Mouse (Mus musculus) neural tube, embryonic 12.5 days (tissue): Measurements from ENCODE around the gene Spib. TPM values are rescaled to one million over a fixed set of nuclear protein-coding genes. Genes with fewer than 3 reads are reported as not detected.

Experiments used
- ATAC-seq: fragments of 200-750 bp; cut with Nextera tagmentation; 2 replicates; pipeline ENCODE4 v1.8.0; 2017; ENCODE audit warnings: low read depth, mild to moderate bottlenecking, moderate TSS enrichment, moderate library complexity; ENCODE audit not compliant: low FRiP score
- H3K27ac ChIP-seq: fragments of 300-500 bp; sonication (generic); 2 replicates; pipeline ENCODE4 v1.5.1; 2016
- H3K27me3 ChIP-seq: fragments of 300-500 bp; sonication (generic); replicated peaks from 2 replicates; pipeline ENCODE4 v1.6.1; 2016; ENCODE audit warnings: mild to moderate bottlenecking
- H3K36me3 ChIP-seq: fragments of 300-500 bp; sonication (generic); 2 replicates; pipeline ENCODE4 v1.6.1; 2016; ENCODE audit warnings: mild to moderate bottlenecking
- H3K4me1 ChIP-seq: fragments of 300-500 bp; sonication (generic); 2 replicates; pipeline ENCODE4 v1.6.1; 2016
- H3K4me2 ChIP-seq: fragments of 300-500 bp; sonication (generic); replicated peaks from 2 replicates; pipeline ENCODE4 v1.6.1; 2016; ENCODE audit warnings: mild to moderate bottlenecking
- H3K4me3 ChIP-seq: fragments of 300-500 bp; sonication (generic); 2 replicates; pipeline ENCODE4 v1.5.1; 2016
- H3K9ac ChIP-seq: fragments of 300-500 bp; sonication (generic); 2 replicates; pipeline ENCODE4 v1.6.1; 2016; ENCODE audit warnings: mild to moderate bottlenecking
- H3K9me3 ChIP-seq: fragments of 300-500 bp; sonication (generic); 2 replicates; pipeline ENCODE4 v1.6.1; 2016; ENCODE audit warnings: mild to moderate bottlenecking
- WGBS: fragments of 180-500 bp; shearing (Covaris S2); methylation state at CpG from one replicate; pipeline ENCODE4 v1.1.7; 2016; 5-methylcytosine and 5-hydroxymethylcytosine counted together
- polyA plus RNA-seq: library from polyadenylated mRNA; unstranded; fragments of >200 nt; fragmentation: Nextera tagmentation; extraction: Ambion mirVana; gene quantifications from 2 replicates; pipeline ENCODE4 v1.2.1, GENCODE M21; 2016

The Spib gene
- polyA plus RNA-seq, 1 experiment from 2014 or later: not detected

DNA sequence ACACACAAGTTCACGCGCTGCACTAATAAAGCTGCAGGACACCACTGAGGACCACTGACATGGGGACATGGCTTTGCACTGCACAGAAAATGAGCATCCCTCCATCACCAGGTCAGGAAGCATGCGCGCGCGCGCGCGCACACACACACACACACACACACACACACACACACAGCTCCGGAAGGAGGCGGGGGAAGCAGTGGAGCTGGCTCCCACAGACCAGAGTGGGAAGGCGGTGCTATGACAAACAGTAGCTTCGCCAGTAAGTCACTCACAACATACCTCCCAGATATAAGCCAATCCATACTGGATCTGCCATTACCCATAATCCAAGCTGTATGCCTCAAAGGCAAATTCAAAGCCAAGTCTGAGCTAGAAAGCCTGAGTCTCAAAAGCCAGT lies 15.2 kb upstream of the Spib start:
- no peak for ATAC-seq
- 98% methylated on average over 13 of the region's 13 CpGs for WGBS
- Histone ChIP-seq H3K27me3 (no peaks in the 10 kb centered on the region), H3K4me3 (no peak overlapping the region), H3K27ac (no peak overlapping the region), H3K36me3 (peaks cover 42% of the 10 kb centered on the region), H3K9ac (no peak overlapping the region), H3K4me1 (peaks cover 13% of the 10 kb centered on the region), H3K9me3 (0 out of 2 replicates have a peak, but pooled peaks cover 6% of the 10 kb centered on the region), H3K4me2 (peak overlapping the region; percentile 92)

DNA sequence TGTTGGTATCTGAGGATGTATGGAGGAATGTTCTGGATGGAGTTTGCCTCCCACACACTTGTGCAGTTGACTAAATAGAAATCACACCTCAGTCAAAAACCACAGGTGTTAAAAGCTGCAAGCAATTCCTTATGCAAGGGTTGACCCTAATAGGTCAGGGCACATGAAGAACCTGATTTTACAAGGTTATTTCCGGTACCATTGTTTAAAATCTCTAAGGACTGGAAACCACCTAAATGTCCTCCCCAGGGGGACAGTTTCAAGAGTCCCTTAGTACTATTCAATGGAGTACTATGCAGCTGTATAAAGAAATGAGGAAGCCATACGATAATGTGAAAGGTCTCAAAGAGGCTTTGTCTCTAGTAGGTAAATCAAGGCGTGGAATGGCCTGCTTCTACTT lies 14.4 kb upstream of the Spib start:
- 0 out of 2 replicates have a peak, but pooled peaks cover 6% of the 10 kb centered on the region for H3K9me3 ChIP-seq
- no peak overlapping the region for H3K4me2 ChIP-seq
- H3K4me1 ChIP-seq: peaks cover 13% of the 10 kb centered on the region
- H3K4me3 ChIP-seq: no peak overlapping the region
- H3K27ac ChIP-seq: no peak overlapping the region
- H3K9ac ChIP-seq: no peak overlapping the region
- H3K36me3 ChIP-seq: peaks cover 42% of the 10 kb centered on the region
- ATAC-seq: no peak
- 96% methylated on average over 3 of the region's 3 CpGs for WGBS
- H3K27me3 ChIP-seq: no peaks in the 10 kb centered on the region

DNA sequence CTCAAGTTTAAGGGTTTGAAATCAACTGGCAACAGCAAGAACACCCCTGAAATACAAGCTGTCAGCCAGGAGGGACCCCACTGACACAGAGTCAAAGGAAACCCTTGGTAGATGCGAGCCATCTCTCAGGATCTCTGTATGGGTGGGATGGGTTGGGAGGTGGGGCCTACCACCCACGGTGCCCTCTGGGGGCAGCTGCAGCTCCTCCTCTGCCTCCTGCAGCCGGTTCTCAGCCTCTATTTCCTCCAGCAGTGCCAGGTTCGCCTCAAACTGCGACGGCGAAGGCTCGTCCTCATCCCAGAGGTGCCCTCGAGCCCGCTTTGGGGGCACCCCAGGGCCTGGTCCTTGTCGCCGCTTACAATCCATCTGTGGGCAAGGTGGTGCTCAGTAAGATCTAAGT lies 11.2 kb upstream of the Spib start:
- H3K27me3 ChIP-seq: no peaks in the 10 kb centered on the region
- no peak overlapping the region for H3K4me3 ChIP-seq
- WGBS: 83% methylated on average over 12 of the region's 12 CpGs
- H3K27ac ChIP-seq: no peak overlapping the region
- H3K4me1 ChIP-seq: peaks cover 8% of the 10 kb centered on the region
- peaks cover 55% of the 10 kb centered on the region for H3K36me3 ChIP-seq
- H3K4me2 ChIP-seq: no peak overlapping the region
- ATAC-seq: no peak
- 0 out of 2 replicates have a peak, but pooled peaks cover 6% of the 10 kb centered on the region for H3K9me3 ChIP-seq
- no peak overlapping the region for H3K9ac ChIP-seq

DNA sequence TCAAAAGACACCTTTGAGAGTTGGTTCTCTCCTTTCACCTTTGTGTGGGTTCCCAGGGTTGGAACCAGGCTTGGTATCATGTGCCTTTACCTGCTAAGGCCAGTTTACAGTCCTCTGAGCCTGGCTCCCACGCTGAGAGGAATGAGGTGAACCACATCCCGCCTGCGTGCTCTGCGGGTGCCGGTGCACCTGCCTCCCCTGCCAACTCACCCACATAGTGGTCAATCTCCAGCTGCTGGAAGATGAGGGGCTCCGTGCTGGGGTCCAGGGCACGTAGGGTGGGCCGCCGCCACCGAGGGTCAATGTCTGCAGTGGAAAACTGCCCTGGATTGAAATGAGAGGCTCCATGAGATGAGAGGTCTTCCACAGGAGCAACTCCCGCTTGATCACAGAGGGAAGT lies 10.7 kb upstream of the Spib start:
- H3K4me1 ChIP-seq: peaks cover 2% of the 10 kb centered on the region
- H3K4me2 ChIP-seq: no peak overlapping the region
- ATAC-seq: no peak
- H3K27me3 ChIP-seq: no peaks in the 10 kb centered on the region
- H3K9ac ChIP-seq: no peak overlapping the region
- H3K36me3 ChIP-seq: peaks cover 60% of the 10 kb centered on the region
- 0 out of 2 replicates have a peak, but pooled peaks cover 6% of the 10 kb centered on the region for H3K9me3 ChIP-seq
- no peak overlapping the region for H3K4me3 ChIP-seq
- WGBS: 93% methylated on average over 11 of the region's 11 CpGs
- no peak overlapping the region for H3K27ac ChIP-seq

DNA sequence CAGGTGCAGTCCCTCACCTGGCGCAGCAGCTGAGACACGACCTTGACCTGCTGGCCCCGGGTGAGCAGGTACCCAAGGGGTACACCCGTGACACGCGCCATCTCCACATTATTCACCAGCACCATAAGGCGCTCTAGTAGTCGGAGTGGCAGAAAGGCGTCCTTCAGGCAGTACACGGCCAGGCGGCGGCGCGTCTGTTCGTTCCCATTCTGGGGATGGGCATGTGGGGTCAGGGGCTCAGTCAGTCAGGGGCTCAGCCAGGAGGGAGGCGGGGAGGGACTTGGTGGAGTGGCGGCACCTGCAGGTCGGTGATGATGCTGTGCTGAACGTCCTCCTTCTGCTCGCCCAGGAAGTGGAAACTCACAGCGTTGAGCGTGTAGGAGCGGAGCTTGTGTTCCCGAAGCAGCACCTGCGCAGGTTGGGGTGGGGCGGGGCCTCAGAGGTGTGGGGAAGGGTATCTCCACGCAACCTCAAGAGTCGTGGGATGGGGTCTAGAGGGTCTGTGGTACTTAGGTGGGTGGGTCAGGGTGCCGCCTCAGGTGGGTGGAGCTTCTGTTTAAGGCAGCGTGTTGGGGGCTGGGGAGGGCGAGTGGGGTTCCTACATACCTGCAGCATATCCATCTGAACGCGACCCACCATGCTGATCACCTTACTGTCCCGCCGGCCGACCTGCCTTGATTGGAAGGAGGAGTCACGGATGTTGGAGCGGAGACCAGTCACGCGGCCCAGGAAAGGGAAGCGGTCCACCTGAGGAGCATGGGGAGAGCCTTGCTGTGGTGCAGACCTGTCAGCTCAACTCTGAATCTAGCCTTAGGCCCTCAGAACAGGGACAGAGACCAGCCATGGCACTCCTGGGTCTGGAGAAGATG lies 7.1 kb upstream of the Spib start:
- no peaks in the 10 kb centered on the region for H3K4me1 ChIP-seq
- H3K4me3 ChIP-seq: no peak overlapping the region
- no peaks in the 10 kb centered on the region for H3K27me3 ChIP-seq
- peaks cover 91% of the 10 kb centered on the region for H3K36me3 ChIP-seq
- no peak overlapping the region for H3K27ac ChIP-seq
- WGBS: 93% methylated on average over 41 of the region's 41 CpGs
- no peak overlapping the region for H3K4me2 ChIP-seq
- no peak overlapping the region for H3K9ac ChIP-seq
- ATAC-seq: no peak
- no peaks in the 10 kb centered on the region for H3K9me3 ChIP-seq

DNA sequence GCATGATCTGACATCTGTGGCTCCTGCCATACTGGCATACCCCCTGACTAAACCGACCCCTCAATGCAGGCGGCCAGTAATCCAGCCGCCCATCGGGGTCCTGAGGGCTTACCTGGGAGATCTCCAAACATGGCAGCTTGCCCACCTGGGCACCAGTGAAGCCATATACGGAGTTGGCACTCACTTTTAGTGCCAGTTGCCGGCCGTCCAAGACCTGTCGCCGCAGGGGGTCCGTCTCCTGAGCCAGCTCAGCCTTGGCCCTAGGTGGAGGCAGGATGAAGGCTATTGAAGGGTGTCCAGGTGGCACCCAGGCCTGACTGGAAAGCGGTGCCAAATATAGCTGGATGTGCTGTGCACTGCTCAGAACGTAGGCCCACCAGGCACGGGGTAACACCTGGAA lies 5.6 kb upstream of the Spib start:
- no peaks in the 10 kb centered on the region for H3K4me1 ChIP-seq
- H3K36me3 ChIP-seq: peaks cover 98% of the 10 kb centered on the region
- ATAC-seq: no peak
- no peaks in the 10 kb centered on the region for H3K27me3 ChIP-seq
- WGBS: 93% methylated on average over 13 of the region's 13 CpGs
- H3K4me3 ChIP-seq: no peak overlapping the region
- H3K9me3 ChIP-seq: no peaks in the 10 kb centered on the region
- no peak overlapping the region for H3K4me2 ChIP-seq
- H3K27ac ChIP-seq: no peak overlapping the region
- no peak overlapping the region for H3K9ac ChIP-seq

DNA sequence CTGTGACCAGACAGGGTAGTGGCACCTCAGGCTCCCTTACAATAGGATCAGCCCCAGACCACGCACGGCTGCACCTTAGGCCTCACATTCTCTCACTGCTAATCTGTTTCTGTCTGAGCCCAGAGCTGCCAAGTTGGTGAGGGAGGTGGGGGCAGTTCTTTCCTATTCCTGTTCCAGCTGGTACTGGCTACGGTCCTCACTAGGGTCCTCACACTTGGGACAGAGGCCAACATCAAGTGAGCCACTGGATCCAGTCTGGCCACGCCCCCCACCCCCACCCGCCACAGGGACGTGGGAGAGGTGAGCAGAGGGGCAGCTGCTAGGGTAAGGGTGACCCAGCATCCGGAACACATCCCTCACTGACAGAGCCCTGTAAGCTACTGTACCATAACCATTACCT lies 5.1 kb upstream of the Spib start:
- no peaks in the 10 kb centered on the region for H3K9me3 ChIP-seq
- H3K4me2 ChIP-seq: no peak overlapping the region
- H3K36me3 ChIP-seq: peaks cover 99% of the 10 kb centered on the region
- ATAC-seq: no peak
- H3K27me3 ChIP-seq: no peaks in the 10 kb centered on the region
- no peak overlapping the region for H3K27ac ChIP-seq
- no peaks in the 10 kb centered on the region for H3K4me1 ChIP-seq
- 91% methylated on average over 7 of the region's 7 CpGs for WGBS
- no peak overlapping the region for H3K9ac ChIP-seq
- H3K4me3 ChIP-seq: no peak overlapping the region

DNA sequence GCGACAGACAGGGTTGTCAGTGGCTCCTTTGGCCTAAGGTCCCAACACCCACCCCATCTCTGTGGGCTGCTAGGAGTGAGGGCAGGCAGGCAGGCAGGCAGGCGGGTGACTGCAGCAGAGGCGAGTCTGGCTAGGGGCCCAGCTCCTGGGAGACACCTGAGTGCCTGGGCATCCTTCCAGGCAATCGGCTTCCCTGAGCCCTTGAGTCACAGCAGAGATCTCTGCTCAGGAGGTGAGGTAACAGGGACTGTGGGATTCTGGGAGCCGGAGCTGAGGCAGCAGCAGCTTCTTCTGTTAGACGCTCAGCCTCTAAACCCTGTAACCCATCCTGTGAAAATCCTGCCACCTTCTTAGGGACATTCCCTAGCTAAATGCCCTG lies 4.7 kb upstream of the Spib start:
- H3K9ac ChIP-seq: no peak overlapping the region
- H3K27me3 ChIP-seq: no peaks in the 10 kb centered on the region
- H3K27ac ChIP-seq: no peak overlapping the region
- H3K4me3 ChIP-seq: no peak overlapping the region
- ATAC-seq: no peak
- H3K9me3 ChIP-seq: no peaks in the 10 kb centered on the region
- no peak overlapping the region for H3K4me2 ChIP-seq
- peaks cover 95% of the 10 kb centered on the region for H3K36me3 ChIP-seq
- no peaks in the 10 kb centered on the region for H3K4me1 ChIP-seq
- WGBS: 93% methylated on average over 6 of the region's 6 CpGs

DNA sequence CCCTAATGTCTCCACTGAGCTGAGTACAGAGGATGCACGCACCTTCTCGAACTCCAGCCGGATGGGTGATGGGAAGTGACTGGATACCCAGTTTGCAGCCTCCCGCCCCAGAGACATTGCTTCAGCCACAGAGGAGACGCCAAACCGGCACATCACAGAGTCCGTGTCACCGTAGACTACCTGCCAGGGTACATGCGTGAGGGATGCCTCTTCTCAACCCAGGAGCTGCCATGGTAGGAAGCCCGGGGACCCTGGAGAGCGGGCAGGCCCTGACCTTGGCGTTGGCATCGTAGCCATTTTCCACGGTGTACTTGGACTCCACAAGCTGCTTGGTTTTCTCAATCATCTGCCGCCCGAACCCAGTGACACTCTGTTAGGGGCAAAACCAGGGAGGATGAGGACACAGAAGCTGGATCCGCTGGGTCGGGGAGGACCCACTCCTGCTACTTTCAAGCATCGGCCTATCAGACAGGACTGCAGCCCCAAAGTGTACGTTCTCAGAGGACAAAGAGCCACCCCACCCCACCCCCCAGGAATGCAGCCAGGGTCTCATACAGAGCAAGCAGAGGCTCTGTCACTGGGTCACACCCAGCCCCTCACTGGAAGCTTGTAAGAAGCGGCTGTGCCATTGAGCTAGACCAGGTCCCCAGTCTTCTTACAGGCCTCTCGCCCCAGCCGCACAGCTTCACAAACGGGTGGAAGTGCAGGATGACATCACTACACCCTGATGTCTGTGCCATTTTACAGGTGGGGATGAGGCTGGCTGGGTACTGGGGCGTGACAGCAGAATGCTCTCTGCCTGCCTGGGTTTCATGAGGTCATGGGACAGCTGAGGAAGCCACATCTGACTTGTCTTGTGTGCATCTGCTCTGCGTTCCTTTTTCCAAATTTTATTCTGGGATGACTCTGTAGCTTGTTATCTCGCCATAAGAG lies 4.1 kb upstream of the Spib start:
- Histone ChIP-seq H3K9ac (no peak overlapping the region), H3K27me3 (no peaks in the 10 kb centered on the region), H3K4me3 (no peak overlapping the region), H3K36me3 (peaks cover 89% of the 10 kb centered on the region), H3K4me2 (no peak overlapping the region), H3K27ac (no peak overlapping the region), H3K4me1 (no peaks in the 10 kb centered on the region), H3K9me3 (no peaks in the 10 kb centered on the region)
- WGBS: 93% methylated on average over 27 of the region's 27 CpGs
- ATAC-seq: no peak

DNA sequence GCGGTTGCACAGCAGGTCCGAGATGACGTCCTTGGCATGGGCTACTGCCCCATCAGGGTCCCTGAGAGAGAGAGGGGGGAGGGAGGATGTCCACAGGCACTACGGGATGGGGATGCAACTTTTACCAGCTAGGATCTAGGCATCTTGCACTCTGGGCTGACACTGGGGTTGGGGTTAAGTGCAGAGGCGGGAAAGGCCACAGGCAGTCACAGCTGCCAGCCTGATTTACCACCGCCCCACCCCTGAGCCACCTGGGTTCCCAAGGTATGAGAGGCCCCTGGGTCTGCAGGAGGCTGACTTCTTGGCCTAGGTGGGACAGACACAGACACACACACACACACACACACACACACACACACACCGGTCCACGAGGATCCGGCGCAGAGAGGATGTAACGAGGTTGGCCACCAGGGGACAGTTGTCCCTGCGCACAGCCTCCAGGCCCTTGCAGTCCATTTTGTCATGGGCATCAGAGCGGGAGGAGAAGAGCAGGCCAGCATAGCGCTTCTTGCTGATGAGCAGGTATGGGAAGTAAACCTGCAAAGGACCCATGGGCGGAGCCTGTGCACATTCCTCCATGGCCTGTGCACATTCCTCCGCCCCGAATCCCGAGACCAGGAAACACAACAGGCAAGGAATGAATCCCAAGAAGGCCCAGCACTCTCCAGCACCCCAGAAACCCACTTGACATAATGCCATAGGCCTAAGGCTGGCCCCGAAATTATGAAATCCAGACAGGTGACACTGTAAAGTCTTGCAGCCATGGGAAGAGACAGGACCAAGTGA lies 3.0 kb upstream of the Spib start:
- H3K9ac ChIP-seq: no peak overlapping the region
- no peak overlapping the region for H3K27ac ChIP-seq
- no peaks in the 10 kb centered on the region for H3K4me1 ChIP-seq
- no peak for ATAC-seq
- H3K9me3 ChIP-seq: no peaks in the 10 kb centered on the region
- 83% methylated on average over 19 of the region's 19 CpGs for WGBS
- H3K4me3 ChIP-seq: no peak overlapping the region
- H3K36me3 ChIP-seq: peaks cover 78% of the 10 kb centered on the region
- H3K4me2 ChIP-seq: no peak overlapping the region
- no peaks in the 10 kb centered on the region for H3K27me3 ChIP-seq

DNA sequence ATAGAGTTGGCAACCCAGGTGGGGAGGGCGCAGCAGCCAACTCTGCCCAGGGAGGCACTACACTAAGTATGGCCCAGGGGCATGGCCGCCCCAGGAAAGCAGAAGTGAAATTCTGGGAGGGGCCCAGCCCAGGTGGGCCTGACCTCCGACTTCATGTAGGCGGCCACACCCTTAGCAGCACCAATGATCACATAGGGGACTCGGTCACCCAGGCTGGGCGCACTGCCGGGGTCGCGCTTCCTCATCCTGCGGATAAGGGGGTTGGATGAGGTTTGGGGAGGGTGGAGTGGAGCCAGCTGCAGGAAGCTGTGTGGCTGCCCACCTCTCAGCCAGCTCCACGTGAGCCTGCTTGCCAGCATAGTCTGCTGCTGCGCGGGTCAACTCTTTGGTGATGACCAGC lies 2.4 kb upstream of the Spib start:
- Histone ChIP-seq H3K4me1 (no peaks in the 10 kb centered on the region), H3K9me3 (no peaks in the 10 kb centered on the region), H3K36me3 (peaks cover 72% of the 10 kb centered on the region), H3K4me3 (no peak overlapping the region), H3K9ac (no peak overlapping the region), H3K27me3 (no peaks in the 10 kb centered on the region), H3K4me2 (no peak overlapping the region), H3K27ac (no peak overlapping the region)
- 91% methylated on average over 13 of the region's 13 CpGs for WGBS
- no peak for ATAC-seq

DNA sequence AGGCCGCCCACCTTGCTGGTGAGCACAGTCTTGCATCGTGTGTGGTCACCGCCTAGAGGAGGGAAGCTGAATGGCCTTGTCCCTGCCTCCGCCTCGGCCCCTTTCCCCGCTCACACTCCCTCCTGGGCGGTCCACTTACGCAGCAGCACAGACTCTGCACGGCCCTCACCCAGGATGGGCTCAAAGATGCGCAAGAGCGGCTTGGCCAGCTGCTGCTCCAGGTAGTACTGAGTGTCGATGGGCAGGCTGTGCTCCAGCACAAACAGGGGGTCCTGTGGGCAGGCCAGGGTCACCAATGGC lies 1.8 kb upstream of the Spib start:
- WGBS: 80% methylated on average over 12 of the region's 12 CpGs
- Histone ChIP-seq H3K9me3 (no peaks in the 10 kb centered on the region), H3K27me3 (peaks cover 4% of the 10 kb centered on the region; the same call in 1 of the 2 replicates), H3K4me1 (no peaks in the 10 kb centered on the region), H3K4me2 (no peak overlapping the region), H3K4me3 (no peak overlapping the region), H3K27ac (no peak overlapping the region), H3K36me3 (peaks cover 66% of the 10 kb centered on the region), H3K9ac (no peak overlapping the region)
- ATAC-seq: no peak
